Mouse (Mus musculus): ENCODE data around the gene Kcns1. TPM values are rescaled to one million over a fixed set of nuclear protein-coding genes. Genes with fewer than 3 reads are reported as not detected.
"Not testable (repeated sequence)": the region's sequence is repeated elsewhere in the genome, so short reads cannot be mapped to it uniquely, and the experiment has no call there.

The Kcns1 gene
- polyA plus RNA-seq (2016; fragmentation: Nextera tagmentation; extraction: Ambion mirVana): not detected in 2 replicates

DNA sequence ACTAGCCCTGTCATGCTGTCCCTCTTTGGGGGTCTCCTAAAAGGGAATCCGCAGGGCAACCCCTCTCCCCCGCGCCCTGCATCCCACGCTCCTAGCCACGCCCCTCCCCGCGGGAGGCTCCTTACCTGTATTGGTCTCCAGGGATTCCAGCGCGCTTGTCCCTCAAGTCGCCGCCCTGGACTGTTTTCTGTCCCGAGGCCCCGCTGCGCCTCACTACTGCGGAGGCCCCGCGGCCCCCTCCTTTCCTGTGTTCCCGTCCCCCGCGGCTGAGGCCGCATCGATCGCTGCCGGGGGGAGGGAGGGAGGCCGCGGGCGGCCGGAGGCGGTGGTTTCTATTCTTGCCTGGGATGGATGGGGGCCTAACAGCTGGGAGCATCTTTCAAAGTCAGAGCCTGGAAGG lies at the start of gene Kcns1:
Kcns1 (minus strand) TSS at position 212 of the 400 bp plus-strand sequence.
- Histone ChIP-seq H3K4me3 (peak within 1 kb of the TSS; percentile 52), H3K36me3 (no peaks in the 10 kb centered on the region), H3K27me3 (ENCODE audit: insufficient read depth, poor library complexity, severe bottlenecking) (peaks cover 91% of the 10 kb centered on the region), H3K27ac (no peak within 1 kb of the TSS), H3K4me1 (replicated peaks) (peaks cover 32% of the 10 kb centered on the region), H3K9me3 (no peaks in the 10 kb centered on the region)
- WGBS: under 1% methylated on average over 25 of the region's 29 CpGs
- peak; percentile 35 for DNase-seq (ENCODE audit: low spot score)

- 89% methylated on average over 9 of the region's 9 CpGs for WGBS
- no peaks in the 10 kb centered on the region for H3K36me3 ChIP-seq
- H3K4me3 ChIP-seq: no peak overlapping the region
- H3K9me3 ChIP-seq: no peaks in the 10 kb centered on the region
- no peak for DNase-seq (ENCODE audit: low spot score)
- H3K27ac ChIP-seq: no peak overlapping the region
- no peaks in the 10 kb centered on the region for H3K4me1 ChIP-seq (replicated peaks)
- no peaks in the 10 kb centered on the region for H3K27me3 ChIP-seq (ENCODE audit: insufficient read depth, poor library complexity, severe bottlenecking)
These were observed 48.4 kb upstream of the Kcns1 start for GRCm38 (mm10) chr2:164219295-164219694.

DNA sequence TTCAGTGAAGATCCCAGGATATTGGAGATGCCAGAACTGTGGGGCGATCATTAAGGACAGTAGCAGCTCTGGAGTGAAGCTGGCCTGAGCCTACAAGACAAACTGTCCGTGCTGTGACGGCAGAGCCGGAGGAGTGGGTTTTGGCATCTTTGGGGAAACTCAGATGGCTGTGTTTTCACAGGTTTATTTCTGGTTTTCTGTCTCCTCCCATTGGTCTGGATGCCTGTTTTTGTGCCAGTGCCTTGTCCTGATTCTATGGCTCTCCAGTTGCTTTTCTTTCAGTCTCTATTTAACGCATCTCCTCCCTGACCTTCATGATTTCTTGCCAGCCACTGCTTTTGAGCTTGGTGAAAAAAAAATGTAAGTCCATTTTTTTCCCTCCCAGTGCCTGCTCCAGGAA lies 41.8 kb upstream of the Kcns1 start:
- Histone ChIP-seq H3K36me3 (no peaks in the 10 kb centered on the region), H3K27ac (no peak overlapping the region), H3K4me3 (no peak overlapping the region), H3K9me3 (no peaks in the 10 kb centered on the region), H3K4me1 (replicated peaks) (no peaks in the 10 kb centered on the region), H3K27me3 (ENCODE audit: insufficient read depth, poor library complexity, severe bottlenecking) (no peaks in the 10 kb centered on the region)
- 84% methylated on average over 5 of the region's 5 CpGs for WGBS
- DNase-seq (ENCODE audit: low spot score): no peak

DNA sequence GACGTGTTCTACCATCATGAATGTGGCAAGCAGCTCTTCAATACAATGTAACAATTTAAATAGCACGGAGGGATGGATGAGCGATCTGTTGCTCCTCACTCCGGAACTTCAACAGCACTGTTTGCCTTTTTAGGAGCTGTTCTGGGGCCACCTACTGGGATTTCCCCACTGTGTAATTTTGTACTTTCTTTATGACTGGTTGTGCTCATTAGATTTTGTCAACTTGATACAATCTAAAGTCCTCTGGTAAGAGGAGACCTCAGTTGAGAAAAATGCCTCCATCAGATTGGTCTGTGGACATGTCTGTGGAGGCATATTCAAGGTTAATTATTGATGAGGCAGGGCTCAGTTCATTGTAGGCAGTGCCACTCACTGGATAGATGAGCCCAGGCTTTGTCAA lies 40.0 kb upstream of the Kcns1 start:
- no peak for DNase-seq (ENCODE audit: low spot score)
- Histone ChIP-seq H3K27me3 (ENCODE audit: insufficient read depth, poor library complexity, severe bottlenecking) (no peaks in the 10 kb centered on the region), H3K9me3 (no peaks in the 10 kb centered on the region), H3K36me3 (no peaks in the 10 kb centered on the region), H3K4me1 (replicated peaks) (no peaks in the 10 kb centered on the region), H3K4me3 (no peak overlapping the region), H3K27ac (no peak overlapping the region)
- 87% methylated on average over 4 of the region's 4 CpGs for WGBS

DNA sequence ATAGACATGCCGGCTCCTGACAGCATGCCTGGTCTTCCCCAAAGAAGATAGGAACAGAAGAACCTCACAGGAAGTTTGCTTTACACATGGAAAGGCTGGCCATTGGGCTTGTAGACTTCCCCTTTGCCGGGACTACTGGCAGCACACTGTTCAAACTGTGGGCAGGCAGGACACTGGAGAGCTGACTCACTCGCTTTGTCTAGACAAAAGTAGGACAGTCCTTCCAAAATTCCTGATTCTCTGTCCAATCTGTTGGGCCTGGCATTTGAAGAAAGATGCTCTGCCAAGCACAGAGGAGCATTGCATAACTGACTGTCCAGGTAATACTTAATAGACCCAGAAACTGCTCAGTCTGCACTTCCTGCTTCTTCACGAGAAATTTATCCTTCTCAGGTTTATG lies 35.8 kb upstream of the Kcns1 start:
- no peaks in the 10 kb centered on the region for H3K27me3 ChIP-seq (ENCODE audit: insufficient read depth, poor library complexity, severe bottlenecking)
- DNase-seq (ENCODE audit: low spot score): no peak
- H3K4me1 ChIP-seq (replicated peaks): no peaks in the 10 kb centered on the region
- WGBS: 84% methylated on average over 4 of the region's 4 CpGs
- no peaks in the 10 kb centered on the region for H3K36me3 ChIP-seq
- H3K9me3 ChIP-seq: no peaks in the 10 kb centered on the region
- no peak overlapping the region for H3K27ac ChIP-seq
- no peak overlapping the region for H3K4me3 ChIP-seq

DNA sequence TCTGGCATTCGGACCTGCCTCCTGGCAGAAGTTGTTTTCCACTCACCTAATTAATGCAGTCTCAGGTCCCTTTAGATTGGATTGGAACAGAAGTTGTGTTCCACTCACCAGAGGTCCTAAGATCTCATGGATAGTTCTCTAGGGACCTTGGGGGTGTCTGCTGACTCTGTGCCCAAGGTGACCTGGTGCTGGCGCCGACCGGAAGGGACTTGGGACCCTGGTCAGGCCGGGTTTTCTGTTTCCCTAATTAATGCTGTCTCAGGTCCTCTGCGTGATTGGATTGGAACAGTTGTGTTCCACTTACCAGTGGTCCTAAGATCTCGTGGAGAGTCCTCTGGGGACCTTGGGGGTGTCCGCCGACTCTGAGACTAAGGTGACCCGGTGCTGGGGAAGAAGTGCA lies 35.1 kb upstream of the Kcns1 start:
- H3K27me3 ChIP-seq (ENCODE audit: insufficient read depth, poor library complexity, severe bottlenecking); H3K4me3 ChIP-seq; H3K9me3 ChIP-seq; DNase-seq (ENCODE audit: low spot score); H3K36me3 ChIP-seq; H3K4me1 ChIP-seq (replicated peaks); H3K27ac ChIP-seq: not testable (repeated sequence)
- WGBS: 90% methylated on average over 10 of the region's 10 CpGs

GRCm38 (mm10) chr2:164199626-164200327 lies 28.9 kb upstream of the Kcns1 start, which contains the start of gene Wfdc15a:
Gene Wfdc15a, minus strand, starts transcription at chr2:164200130.
- Histone ChIP-seq H3K4me3 (no peak within 1 kb of the TSS), H3K4me1 (replicated peaks) (no peaks in the 10 kb centered on the region), H3K27ac (no peak within 1 kb of the TSS), H3K27me3 (ENCODE audit: insufficient read depth, poor library complexity, severe bottlenecking) (no peaks in the 10 kb centered on the region), H3K36me3 (no peaks in the 10 kb centered on the region), H3K9me3 (no peaks in the 10 kb centered on the region)
- DNase-seq (ENCODE audit: low spot score): no peak
- 74% methylated on average over 20 of the region's 20 CpGs for WGBS

DNA sequence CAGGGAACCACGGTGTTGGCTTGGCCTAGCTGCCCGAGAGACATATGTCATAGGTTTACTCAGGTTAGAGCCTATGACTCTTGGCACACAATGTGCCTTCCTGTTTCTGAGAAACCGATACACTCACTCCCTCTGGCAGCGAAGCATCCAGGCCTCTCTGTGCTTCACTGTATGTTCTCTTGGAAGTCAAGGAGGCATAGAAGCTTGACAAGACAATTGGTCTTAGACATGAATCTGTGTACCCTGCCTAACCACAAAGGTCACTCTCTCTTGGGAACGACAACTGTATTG lies 25.7 kb upstream of the Kcns1 start:
- WGBS: 87% methylated on average over 5 of the region's 5 CpGs
- Histone ChIP-seq H3K27me3 (ENCODE audit: insufficient read depth, poor library complexity, severe bottlenecking) (no peaks in the 10 kb centered on the region), H3K27ac (no peak overlapping the region), H3K4me3 (no peak overlapping the region), H3K4me1 (replicated peaks) (no peaks in the 10 kb centered on the region), H3K9me3 (no peaks in the 10 kb centered on the region), H3K36me3 (no peaks in the 10 kb centered on the region)
- no peak for DNase-seq (ENCODE audit: low spot score)

- Histone ChIP-seq H3K9me3 (no peaks in the 10 kb centered on the region), H3K27ac (no peak overlapping the region), H3K36me3 (no peaks in the 10 kb centered on the region), H3K27me3 (ENCODE audit: insufficient read depth, poor library complexity, severe bottlenecking) (0 out of 2 replicates have a peak, but pooled peaks cover under 1% of the 10 kb centered on the region), H3K4me1 (replicated peaks) (no peaks in the 10 kb centered on the region), H3K4me3 (no peak overlapping the region)
- DNase-seq (ENCODE audit: low spot score): no peak
- WGBS: 91% methylated on average over 5 of the region's 5 CpGs
These were observed 25.2 kb upstream of the Kcns1 start for GRCm38 (mm10) chr2:164195971-164196699.

DNA sequence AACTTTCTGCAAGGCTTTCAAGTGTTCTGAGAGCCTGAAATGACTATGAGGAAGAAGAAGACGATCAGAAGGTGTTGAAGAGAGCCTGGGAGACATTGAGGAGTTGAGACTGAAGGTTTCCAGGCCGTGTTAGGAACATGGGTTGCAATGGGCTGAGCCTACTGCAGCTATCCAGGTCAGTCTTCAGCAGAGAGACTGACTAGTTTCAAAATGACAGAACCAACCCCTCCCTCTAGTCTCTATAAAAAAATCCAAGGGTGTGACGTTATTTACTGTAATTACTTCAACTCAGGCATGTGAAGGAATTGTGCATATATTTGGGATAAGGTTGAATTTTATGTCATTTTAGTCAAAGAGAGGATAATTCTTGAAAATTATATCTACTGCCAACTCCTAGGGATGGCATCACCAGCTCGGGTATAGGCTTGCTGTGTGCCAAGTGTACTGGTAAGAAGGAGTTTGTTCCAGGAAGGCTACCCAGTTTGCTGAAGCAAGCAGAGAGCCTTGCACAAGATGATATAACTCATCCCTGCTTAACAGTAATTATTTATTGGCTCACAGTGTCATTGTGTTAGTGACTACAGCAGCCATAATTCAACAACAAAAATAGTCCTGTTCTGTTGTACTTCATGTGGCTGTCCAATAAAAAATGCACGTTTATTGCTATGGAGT lies 24.2 kb upstream of the Kcns1 start:
- Histone ChIP-seq H3K4me1 (replicated peaks) (no peaks in the 10 kb centered on the region), H3K36me3 (no peaks in the 10 kb centered on the region), H3K27ac (no peak overlapping the region), H3K9me3 (no peaks in the 10 kb centered on the region), H3K4me3 (no peak overlapping the region), H3K27me3 (ENCODE audit: insufficient read depth, poor library complexity, severe bottlenecking) (peaks cover 9% of the 10 kb centered on the region)
- WGBS: 84% methylated on average over 5 of the region's 5 CpGs
- DNase-seq (ENCODE audit: low spot score): no peak

DNA sequence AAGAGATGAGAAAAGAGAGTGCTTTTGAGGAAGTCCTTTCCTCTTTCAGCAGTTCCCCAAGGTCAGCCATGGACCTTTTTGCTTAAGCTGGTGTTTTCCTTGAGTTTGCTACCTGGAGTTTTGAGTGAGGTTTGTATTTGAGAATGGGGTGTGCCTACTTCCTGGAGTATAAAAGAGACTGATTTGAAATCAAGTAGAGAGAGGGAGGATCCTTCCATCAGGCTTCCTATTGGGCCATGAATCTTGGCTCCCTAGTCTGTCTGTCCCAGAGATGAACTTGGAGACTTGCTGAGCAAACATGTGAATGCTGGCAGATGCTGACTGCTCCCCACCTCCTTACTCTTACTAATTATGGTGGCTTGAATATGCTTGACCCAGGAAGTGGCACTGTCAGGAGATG lies 21.4 kb upstream of the Kcns1 start:
- Histone ChIP-seq H3K27me3 (ENCODE audit: insufficient read depth, poor library complexity, severe bottlenecking) (peaks cover 9% of the 10 kb centered on the region), H3K9me3 (no peaks in the 10 kb centered on the region), H3K4me1 (replicated peaks) (no peaks in the 10 kb centered on the region), H3K36me3 (no peaks in the 10 kb centered on the region), H3K27ac (no peak overlapping the region), H3K4me3 (no peak overlapping the region)
- no peak for DNase-seq (ENCODE audit: low spot score)

DNA sequence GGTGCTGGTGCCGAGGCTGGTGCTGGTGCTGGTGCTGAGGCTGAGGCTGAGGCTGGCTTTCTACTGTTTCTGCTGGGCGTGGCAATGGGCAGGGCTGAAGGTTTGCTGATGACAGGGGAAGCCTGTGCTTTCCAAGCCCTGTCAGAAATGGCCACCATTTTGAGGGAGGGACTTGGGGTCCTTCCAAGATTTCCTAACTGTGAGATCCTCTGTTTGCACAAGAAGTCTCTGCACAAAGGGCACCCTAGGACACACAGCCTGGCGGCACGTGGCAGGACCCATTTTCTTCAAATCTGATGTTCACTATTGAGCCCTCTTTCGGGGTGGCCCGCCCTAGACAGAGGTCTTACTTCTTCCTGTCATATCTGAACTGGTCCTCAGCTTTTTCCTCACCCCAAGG lies 19.7 kb upstream of the Kcns1 start, which contains the start of gene Wfdc12:
Wfdc12 (minus strand) TSS at position 33 of the 400 bp plus-strand sequence.
- peaks cover 9% of the 10 kb centered on the region for H3K27me3 ChIP-seq (ENCODE audit: insufficient read depth, poor library complexity, severe bottlenecking)
- H3K9me3 ChIP-seq: no peaks in the 10 kb centered on the region
- H3K4me3 ChIP-seq: no peak within 1 kb of the TSS
- H3K4me1 ChIP-seq (replicated peaks): no peaks in the 10 kb centered on the region
- WGBS: 86% methylated on average over 6 of the region's 6 CpGs
- no peak within 1 kb of the TSS for H3K27ac ChIP-seq
- H3K36me3 ChIP-seq: no peaks in the 10 kb centered on the region
- no peak for DNase-seq (ENCODE audit: low spot score)

GRCm38 (mm10) chr2:164188722-164189121 lies 17.8 kb upstream of the Kcns1 start:
- Histone ChIP-seq H3K27ac (no peak overlapping the region), H3K4me3 (no peak overlapping the region), H3K36me3 (no peaks in the 10 kb centered on the region), H3K4me1 (replicated peaks) (0 out of 2 replicates have a peak, but pooled peaks cover 6% of the 10 kb centered on the region), H3K9me3 (no peaks in the 10 kb centered on the region), H3K27me3 (ENCODE audit: insufficient read depth, poor library complexity, severe bottlenecking) (peaks cover 9% of the 10 kb centered on the region)
- DNase-seq (ENCODE audit: low spot score): peak; percentile 10
- 29% methylated on average over 5 of the region's 5 CpGs for WGBS
